Mouse (Mus musculus) stomach, postnatal 0 days (tissue): ENCODE measurements around the gene Tcf15. TPM values are rescaled to one million over a fixed set of nuclear protein-coding genes. Genes with fewer than 3 reads are reported as not detected.

Experiments used
- ATAC-seq: fragments of 200-750 bp; cut with Nextera tagmentation; 2 replicates; pipeline ENCODE4 v1.8.0; 2017; ENCODE audit not compliant: low FRiP score, low TSS enrichment
- DNase-seq: peaks from one replicate; pipeline ENCODE4 v3.0.0-alpha.2; 2016; ENCODE audit warnings: low spot score
- H3K27ac ChIP-seq: fragments of 300-500 bp; sonication (generic); replicated peaks from 2 replicates; pipeline ENCODE4 v1.5.1; 2014; ENCODE audit warnings: mild to moderate bottlenecking, control low read depth
- H3K27me3 ChIP-seq: fragments of 300-500 bp; sonication (generic); 2 replicates; pipeline ENCODE4 v1.6.1; 2014; ENCODE audit warnings: low read length; ENCODE audit not compliant: control insufficient read depth, insufficient read depth
- H3K36me3 ChIP-seq: fragments of 300-500 bp; sonication (generic); 2 replicates; pipeline ENCODE4 v1.6.1; 2014; ENCODE audit warnings: low read length, mixed read lengths; ENCODE audit not compliant: control insufficient read depth, insufficient read depth
- H3K4me1 ChIP-seq: fragments of 300-500 bp; sonication (generic); replicated peaks from 2 replicates; pipeline ENCODE4 v1.6.1; 2014; ENCODE audit warnings: antibody characterized with exemption; ENCODE audit not compliant: control insufficient read depth, insufficient read depth
- H3K4me2 ChIP-seq: fragments of 300-500 bp; sonication (generic); replicated peaks from 2 replicates; pipeline ENCODE4 v1.6.1; 2014; ENCODE audit warnings: low read depth, mild to moderate bottlenecking, control low read depth, moderate library complexity
- H3K4me3 ChIP-seq: fragments of 300-500 bp; sonication (generic); 2 replicates; pipeline ENCODE4 v1.5.1; 2014; ENCODE audit warnings: low read depth, low read length, control low read depth
- H3K9ac ChIP-seq: fragments of 300-500 bp; sonication (generic); 2 replicates; pipeline ENCODE4 v1.6.1; 2014; ENCODE audit warnings: mild to moderate bottlenecking, low read length, control low read depth, mixed read lengths
- H3K9me3 ChIP-seq: fragments of 300-500 bp; sonication (generic); 2 replicates; pipeline ENCODE4 v1.6.1; 2016; ENCODE audit warnings: low read length; ENCODE audit not compliant: control insufficient read depth
- CTCF ChIP-seq: IDR thresholded peaks from 2 replicates; pipeline ENCODE4 v1.5.1; 2016; ENCODE audit warnings: antibody characterized with exemption, low read depth, mild to moderate bottlenecking, moderate library complexity
- EP300 ChIP-seq: optimal IDR thresholded peaks from 2 replicates; pipeline ENCODE3; 2016; ENCODE audit warnings: antibody characterized with exemption
- WGBS: fragments of 180-500 bp; shearing (Covaris S2); extraction: QIAGEN DNeasy Blood & Tissue Kit; methylation state at CpG from one replicate; pipeline ENCODE4 v1.1.7; 2014; 5-methylcytosine and 5-hydroxymethylcytosine counted together
- polyA plus RNA-seq: library from polyadenylated mRNA; unstranded; fragments of >200 nt; fragmentation: Nextera tagmentation; extraction: Ambion mirVana; gene quantifications from 2 replicates; pipeline ENCODE4 v1.2.1, GENCODE M21; 2015

Tcf15 gene
- polyA plus RNA-seq = 2.5 and 3.1 TPM in 2 replicates

DNA sequence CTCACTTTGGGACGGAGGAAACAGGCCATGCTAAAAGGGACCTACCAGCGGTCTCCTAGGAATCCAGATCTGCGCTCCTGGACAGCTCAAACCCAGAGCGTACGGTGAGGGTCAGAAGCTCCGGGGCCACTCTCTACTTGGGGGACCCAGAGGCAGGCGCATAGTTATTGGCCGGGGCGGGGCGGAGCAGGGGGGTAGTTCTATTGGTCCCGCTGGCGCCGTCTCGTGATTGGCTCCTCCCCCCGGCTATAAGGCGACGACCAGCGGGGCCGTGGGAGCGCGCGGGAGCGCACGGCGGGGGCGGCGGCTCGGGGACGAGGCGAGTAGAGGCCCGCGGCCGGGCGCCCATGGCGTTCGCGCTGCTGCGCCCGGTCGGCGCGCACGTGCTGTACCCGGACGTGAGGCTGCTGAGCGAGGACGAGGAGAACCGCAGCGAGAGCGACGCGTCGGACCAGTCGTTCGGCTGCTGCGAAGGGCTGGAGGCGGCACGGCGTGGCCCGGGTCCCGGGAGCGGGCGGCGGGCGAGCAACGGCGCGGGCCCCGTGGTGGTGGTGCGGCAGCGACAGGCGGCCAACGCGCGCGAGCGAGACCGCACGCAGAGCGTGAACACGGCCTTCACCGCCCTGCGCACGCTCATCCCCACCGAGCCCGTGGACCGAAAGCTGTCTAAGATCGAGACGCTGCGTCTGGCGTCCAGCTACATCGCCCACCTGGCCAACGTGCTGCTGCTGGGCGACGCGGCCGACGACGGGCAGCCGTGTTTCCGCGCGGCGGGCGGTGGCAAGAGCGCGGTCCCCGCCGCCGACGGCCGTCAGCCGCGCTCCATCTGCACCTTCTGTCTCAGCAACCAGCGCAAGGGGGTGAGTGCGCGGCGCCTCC lies at the start of gene Tcf15:
Tcf15 (plus strand) TSS at position 283 of the 879 bp plus-strand sequence.
- Histone ChIP-seq H3K9me3 (no peaks in the 10 kb centered on the region), H3K27ac (no peak within 1 kb of the TSS), H3K4me2 (peak within 1 kb of the TSS; percentile 72), H3K4me1 (0 out of 2 replicates have a peak, but pooled peaks cover 2% of the 10 kb centered on the region), H3K4me3 (peak within 1 kb of the TSS; percentile 41), H3K9ac (0 out of 2 replicates have a peak within 1 kb of the TSS, but pooled peaks have one; percentile 41), H3K36me3 (no peaks in the 10 kb centered on the region), H3K27me3 (peaks cover 12% of the 10 kb centered on the region; the same call in 1 of the 2 replicates)
- ATAC-seq = peak; percentile 57
- no peak for TF ChIP-seq CTCF
- TF ChIP-seq EP300 = no peak
- peak; percentile 40 for DNase-seq
- 1% methylated on average over 88 of the region's 118 CpGs for WGBS

DNA sequence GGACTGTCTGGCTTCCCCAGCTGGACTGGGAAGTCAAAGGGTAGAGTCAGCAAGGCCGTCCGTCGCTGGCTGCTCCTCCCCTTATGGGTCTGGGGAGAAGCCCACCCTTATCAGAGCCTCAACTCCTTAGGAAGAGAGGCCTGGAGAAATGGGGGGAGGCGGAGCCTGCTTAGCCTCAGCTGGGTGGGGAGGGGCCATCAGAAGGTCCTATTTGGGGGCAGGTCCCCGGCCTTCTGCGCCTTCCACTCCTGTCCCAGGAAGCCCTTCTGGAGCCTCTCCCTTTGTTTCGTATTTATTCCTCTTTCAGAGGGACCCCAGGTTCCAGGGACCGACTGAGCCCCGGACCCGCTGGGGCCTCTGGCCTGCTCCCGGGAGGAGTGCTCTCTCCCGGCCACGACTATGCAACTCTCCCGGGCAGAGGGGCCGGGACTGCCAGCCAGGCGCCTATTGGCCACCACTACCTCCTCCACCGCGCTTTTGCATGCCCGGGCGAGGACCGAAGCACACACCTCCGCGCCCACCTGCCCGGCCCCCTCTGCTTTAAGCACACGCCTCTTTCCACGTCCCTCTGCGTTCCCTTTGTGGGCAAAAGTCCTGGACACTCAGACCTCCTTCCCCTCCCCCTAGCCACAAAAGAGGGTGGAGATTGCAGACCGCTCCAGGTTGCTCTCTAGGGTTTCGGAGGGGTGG lies 48.4 kb upstream of the Tcf15 start:
- Histone ChIP-seq H3K4me2 (peak overlapping the region; percentile 20; the same call in 1 of the 2 replicates), H3K4me3 (no peak overlapping the region), H3K27me3 (peaks cover 24% of the 10 kb centered on the region), H3K4me1 (peaks cover 4% of the 10 kb centered on the region; the same call in 1 of the 2 replicates), H3K9me3 (no peaks in the 10 kb centered on the region), H3K36me3 (no peaks in the 10 kb centered on the region), H3K9ac (no peak overlapping the region), H3K27ac (no peak overlapping the region)
- DNase-seq (peak; percentile 21), ATAC-seq (no peak)
- WGBS = 5% methylated on average over 29 of the region's 29 CpGs
- no peak for TF ChIP-seq CTCF
- TF ChIP-seq EP300 = no peak

DNA sequence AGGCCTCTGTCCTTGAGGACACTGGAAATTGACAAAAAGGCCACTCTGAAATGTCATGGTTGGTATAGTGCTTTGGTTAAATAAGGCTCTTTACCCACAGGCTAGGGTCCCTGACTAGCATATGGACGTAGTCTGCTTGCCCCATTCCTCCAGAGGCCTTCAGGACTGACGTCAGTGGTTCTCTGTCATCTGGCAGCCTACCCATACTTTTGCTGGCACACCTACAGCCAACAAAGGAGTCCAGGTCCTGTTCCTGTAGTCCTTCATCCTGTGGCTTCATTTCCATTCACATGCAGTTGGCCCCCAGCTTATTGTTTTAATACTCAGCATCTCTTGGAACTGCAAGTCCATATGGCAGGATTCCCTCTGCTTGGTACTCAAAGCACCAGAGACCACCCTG lies 46.4 kb upstream of the Tcf15 start:
- ATAC-seq = no peak
- H3K9me3 ChIP-seq = no peaks in the 10 kb centered on the region

DNA sequence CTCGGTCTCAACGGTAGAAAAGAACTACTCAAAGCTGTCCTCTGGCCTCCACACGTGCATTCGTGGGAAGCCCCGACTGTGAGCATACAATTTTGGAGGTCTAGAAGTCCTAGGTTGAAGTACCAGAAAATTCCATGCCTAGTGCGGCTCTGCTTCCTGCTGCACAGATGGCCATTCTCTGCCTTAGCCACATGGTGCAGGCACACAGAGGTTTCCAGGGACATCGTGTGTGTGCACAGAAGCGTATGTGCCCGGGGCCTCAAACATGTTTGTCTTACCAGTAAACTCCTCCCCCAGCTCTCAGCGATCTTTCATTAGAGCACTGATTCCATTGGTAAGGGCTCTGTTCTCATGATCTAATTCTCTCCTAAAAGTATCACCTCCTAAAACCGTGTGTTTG lies 45.4 kb upstream of the Tcf15 start:
- TF ChIP-seq CTCF (no peak), EP300 (no peak)
- Histone ChIP-seq H3K27me3 (peaks cover 20% of the 10 kb centered on the region), H3K4me3 (no peak overlapping the region), H3K27ac (no peak overlapping the region), H3K4me1 (peaks cover 4% of the 10 kb centered on the region; the same call in 1 of the 2 replicates), H3K36me3 (no peaks in the 10 kb centered on the region), H3K4me2 (no peak overlapping the region), H3K9ac (no peak overlapping the region), H3K9me3 (no peaks in the 10 kb centered on the region)
- 65% methylated on average over 11 of the region's 11 CpGs for WGBS
- no peak for DNase-seq
- no peak for ATAC-seq

More for the DNA sequence above, 46.4 kb upstream of the Tcf15 start:
- Histone ChIP-seq H3K4me2 (no peak overlapping the region), H3K27ac (no peak overlapping the region), H3K4me1 (peaks cover 4% of the 10 kb centered on the region; the same call in 1 of the 2 replicates), H3K9ac (no peak overlapping the region), H3K36me3 (no peaks in the 10 kb centered on the region), H3K4me3 (no peak overlapping the region), H3K27me3 (peaks cover 24% of the 10 kb centered on the region)
- TF ChIP-seq CTCF = no peak
- TF ChIP-seq EP300 = no peak
- DNase-seq = no peak
- WGBS = 83% methylated on average over 2 of the region's 2 CpGs

DNA sequence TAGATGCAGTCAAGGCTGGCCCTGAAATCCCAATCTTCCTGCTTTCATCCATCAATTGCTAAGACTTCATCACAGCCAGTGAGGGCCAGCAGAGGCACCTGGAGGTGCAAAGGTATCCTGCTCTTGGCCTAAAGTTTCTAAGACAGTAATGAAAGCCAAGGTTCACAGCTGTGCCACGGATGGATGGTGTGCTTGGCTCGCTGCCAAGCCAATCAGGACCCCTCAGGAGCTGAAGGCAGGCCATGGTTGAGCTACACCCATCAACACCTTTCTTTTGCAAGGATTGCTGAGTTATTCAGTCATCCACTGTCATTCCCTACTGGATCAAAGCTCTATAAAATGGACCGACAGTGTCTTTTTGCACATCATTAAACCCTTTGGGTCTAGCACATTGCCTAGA lies 43.8 kb upstream of the Tcf15 start:
- no peak for DNase-seq
- no peak overlapping the region for H3K4me2 ChIP-seq
- WGBS = 52% methylated on average over 3 of the region's 3 CpGs
- no peak overlapping the region for H3K9ac ChIP-seq
- H3K27ac ChIP-seq = no peak overlapping the region
- ATAC-seq = no peak
- H3K4me3 ChIP-seq = no peak overlapping the region
- no peaks in the 10 kb centered on the region for H3K36me3 ChIP-seq
- H3K9me3 ChIP-seq = no peaks in the 10 kb centered on the region
- no peaks in the 10 kb centered on the region for H3K4me1 ChIP-seq
- TF ChIP-seq EP300 (no peak), CTCF (no peak)
- peaks cover 7% of the 10 kb centered on the region; the same call in 1 of the 2 replicates for H3K27me3 ChIP-seq
